Mouse (Mus musculus): Measurements from ENCODE around the gene Lgals3. TPM values are rescaled to one million over a fixed set of nuclear protein-coding genes. Genes with fewer than 3 reads are reported as not detected.
"Not testable (repeated sequence)": the region's sequence is repeated elsewhere in the genome, so short reads cannot be mapped to it uniquely, and the experiment has no call there.

Lgals3 gene
- total RNA-seq (2022), result 1 to 10 TPM in 2 of 4 experiments, under 1 TPM in 1, not detected in 1; 0.79 to 2.8 (median 2.6) TPM

GRCm38 (mm10) chr14:47367461-47367860 is at the start of gene Lgals3:
Lgals3 (plus strand) TSS chr14:47367751.
- DNase-seq (ENCODE audit: low spot score in 2 of 2), result peak; percentile 64 to 72

DNA sequence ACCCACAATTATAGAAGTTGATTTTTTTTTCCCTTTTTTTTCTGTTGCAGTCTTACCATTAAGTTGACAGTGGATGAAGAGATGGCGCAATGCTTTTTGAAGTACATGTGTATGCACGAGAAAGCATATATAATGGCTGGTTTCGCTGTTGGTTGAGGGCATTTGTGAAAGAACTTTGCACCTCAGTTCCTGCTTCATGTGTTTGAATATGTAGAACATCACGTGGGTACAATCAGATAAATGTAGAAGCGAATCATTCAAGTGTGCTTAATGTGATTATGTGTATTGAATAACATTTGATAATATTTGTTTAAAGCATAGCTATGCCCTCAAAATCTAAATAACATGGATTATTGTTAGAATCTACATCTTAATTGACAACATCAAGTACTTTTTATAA is 48.2 kb upstream of the Lgals3 start:
- no peak for DNase-seq (ENCODE audit: low spot score in 2 of 2)

DNA sequence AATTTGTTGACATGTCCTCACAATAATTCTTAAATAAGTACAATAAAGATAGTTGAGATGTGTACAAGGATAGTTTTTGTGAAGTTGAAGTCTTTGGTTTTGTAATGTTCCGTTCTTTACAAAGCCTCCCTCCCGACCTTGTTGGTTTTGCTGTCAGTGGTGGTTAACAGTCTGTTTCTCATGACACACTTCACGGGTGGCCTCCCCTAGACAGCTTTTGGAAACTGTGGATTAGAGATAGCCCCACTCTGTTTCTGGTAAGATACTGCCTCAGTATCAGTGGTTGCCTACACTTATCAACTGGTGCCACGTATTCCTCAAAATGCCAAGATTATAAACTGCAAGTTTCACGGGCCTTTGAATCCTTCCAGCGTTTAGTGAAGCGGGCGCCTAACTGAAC is 46.0 kb upstream of the Lgals3 start:
- not testable (repeated sequence) for DNase-seq (ENCODE audit: low spot score in 2 of 2)

- DNase-seq (ENCODE audit: low spot score in 2 of 2), result peak; percentile 16 to 26
Measured at GRCm38 (mm10) chr14:47325965-47326761, 41.4 kb upstream of the Lgals3 start.

- no peak for DNase-seq (ENCODE audit: low spot score in 2 of 2)
Measured at GRCm38 (mm10) chr14:47327347-47327746, 40.2 kb upstream of the Lgals3 start.

DNA sequence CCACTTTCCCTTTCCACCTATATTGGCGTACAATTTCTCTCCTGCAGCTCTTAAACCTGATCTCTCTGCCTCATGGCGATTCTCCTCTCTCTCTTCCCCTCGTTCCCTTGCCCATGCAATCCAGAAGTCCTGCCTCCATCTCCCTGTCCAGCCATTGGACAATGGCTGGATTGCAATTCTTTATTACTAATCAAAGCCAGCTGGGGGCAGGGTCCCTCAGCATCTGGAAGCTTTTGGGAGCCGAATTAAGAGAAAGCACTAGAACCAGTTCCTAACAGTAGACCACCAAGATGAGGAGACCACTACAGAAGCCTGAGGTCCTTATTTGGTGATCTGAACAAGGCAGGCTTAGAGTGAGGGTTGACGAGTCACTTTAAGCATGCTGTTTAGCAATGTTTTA is 35.6 kb upstream of the Lgals3 start:
- no peak for DNase-seq (ENCODE audit: low spot score in 2 of 2)

GRCm38 (mm10) chr14:47334819-47335218 is 32.7 kb upstream of the Lgals3 start:
- peak; percentile 26 to 74 for DNase-seq (ENCODE audit: low spot score in 2 of 2)

DNA sequence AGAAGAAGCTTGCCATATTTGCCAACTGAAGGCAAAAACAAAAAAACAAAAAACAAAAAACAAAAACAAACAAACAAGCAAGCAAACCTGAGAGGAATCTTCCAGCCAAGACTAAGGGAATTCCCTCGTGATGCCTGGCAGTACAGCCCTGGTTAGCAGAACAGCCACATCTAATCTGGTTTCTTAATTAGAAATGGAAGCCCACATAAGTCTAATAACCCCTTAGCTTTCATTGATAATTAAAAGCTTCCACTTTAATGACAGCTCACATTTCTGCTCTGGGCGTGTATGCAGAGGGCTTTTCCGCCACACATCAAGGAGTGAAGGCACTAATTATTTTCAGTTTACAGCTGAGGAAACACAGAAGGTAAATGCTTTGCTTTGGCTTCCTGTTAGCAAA is 32.3 kb upstream of the Lgals3 start:
- no peak for DNase-seq (ENCODE audit: low spot score in 2 of 2)

DNA sequence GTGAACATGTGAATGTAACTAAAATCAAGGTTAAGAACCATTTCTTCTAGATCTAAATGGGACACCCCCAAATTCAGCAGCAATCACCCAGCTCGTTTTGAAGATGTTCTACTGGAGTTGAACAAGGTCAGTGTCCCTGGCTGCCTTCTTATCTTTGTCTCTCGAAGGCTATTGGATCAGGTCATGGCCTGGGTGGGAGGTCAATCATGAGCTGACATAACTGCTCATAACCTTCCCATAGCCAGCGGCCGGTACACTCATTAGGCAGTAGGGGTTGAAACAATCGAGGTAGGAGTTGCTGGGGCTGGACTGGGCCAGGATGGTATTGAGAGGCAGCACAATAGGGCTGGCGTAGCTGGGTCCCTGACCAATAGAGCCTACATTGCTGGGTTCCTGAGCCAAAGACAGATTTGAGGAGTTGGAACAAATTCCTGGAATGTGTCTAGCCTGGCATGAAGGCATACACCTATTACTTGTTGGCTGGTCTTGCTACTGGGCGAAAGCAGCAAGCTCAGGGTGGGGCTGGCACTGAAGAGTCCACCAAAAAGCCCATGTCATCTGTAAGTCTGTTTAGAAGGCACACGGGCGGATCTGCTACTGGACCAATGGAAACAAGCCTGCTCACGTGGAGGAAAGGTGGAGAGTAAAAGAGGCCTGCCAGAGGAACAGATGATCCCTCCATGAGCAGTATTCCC is 27.2 kb upstream of the Lgals3 start:
- DNase-seq (ENCODE audit: low spot score in 2 of 2), result no peak

DNA sequence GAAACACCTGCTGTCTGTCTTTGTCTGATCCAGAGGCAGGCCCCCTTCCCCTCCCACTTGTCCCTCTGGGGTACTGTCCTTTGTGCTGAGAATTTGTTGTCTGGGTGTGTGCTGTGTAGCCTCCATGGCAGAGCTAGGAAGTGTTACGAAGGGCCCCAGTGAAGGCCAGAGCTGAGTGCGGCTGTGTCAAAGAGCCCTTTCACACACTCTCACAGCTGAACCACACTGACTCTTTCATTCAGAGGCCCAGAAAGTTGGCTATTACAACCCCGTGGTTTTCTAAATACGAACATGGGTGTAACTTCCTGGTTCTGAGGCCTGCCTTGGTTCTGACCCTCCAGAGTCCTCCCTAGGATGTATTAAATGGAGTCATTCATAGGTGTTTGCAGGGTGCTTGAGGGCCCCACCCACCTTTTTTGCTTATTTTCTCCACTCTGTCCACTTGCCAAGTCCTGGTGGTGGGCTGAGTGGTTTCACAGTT is 25.7 kb upstream of the Lgals3 start:
- DNase-seq (ENCODE audit: low spot score in 2 of 2), result no peak

- no peak for DNase-seq (ENCODE audit: low spot score in 2 of 2)
Measured at GRCm38 (mm10) chr14:47346715-47347114, 20.8 kb upstream of the Lgals3 start.

GRCm38 (mm10) chr14:47350974-47351373 is 16.6 kb upstream of the Lgals3 start:
- DNase-seq (ENCODE audit: low spot score in 2 of 2), result no peak

GRCm38 (mm10) chr14:47352272-47352671 is 15.3 kb upstream of the Lgals3 start:
- DNase-seq (ENCODE audit: low spot score in 2 of 2), result no peak

DNA sequence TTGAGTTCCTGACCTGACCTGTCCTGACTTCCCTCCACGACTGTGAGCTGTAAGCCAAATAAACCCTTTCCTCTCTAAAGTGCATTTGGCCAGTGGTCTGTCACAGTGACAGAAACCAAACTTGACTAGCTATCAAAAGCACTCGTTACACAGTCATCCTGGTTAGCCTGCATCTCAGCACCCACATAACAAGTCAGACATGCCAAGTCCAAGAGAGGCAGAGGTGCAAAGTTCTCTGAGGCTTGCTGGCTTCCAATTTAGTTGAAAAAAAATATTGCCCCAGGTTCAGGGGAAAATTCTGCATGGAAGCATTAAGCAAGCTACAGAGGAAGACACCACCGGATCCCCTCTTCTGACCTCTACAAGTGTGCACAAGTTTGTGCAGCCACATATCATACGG is 14.3 kb upstream of the Lgals3 start:
- DNase-seq (ENCODE audit: low spot score in 2 of 2), result no peak

GRCm38 (mm10) chr14:47354111-47354577 is 13.4 kb upstream of the Lgals3 start:
- no peak for DNase-seq (ENCODE audit: low spot score in 2 of 2)

DNA sequence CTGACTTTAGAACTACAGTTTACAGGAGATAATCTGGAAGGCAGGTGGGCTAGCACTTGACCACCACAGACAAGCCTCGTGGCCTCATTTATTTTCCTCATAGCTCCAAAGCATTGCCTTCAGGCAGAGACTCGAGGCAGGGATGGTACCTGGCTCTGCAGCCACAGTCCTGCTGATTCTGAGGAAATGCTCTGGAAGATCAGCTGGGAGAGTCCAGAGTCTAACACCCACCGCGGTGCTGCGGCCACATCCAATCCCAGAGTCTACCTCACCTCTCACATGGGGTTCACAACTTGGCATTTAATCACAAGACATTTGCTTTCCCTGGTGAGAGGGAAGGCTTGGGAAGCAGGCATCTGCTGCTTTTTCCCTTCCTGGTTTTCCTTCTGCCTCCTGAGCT is 12.6 kb upstream of the Lgals3 start:
- DNase-seq (ENCODE audit: low spot score in 2 of 2), result no peak

DNA sequence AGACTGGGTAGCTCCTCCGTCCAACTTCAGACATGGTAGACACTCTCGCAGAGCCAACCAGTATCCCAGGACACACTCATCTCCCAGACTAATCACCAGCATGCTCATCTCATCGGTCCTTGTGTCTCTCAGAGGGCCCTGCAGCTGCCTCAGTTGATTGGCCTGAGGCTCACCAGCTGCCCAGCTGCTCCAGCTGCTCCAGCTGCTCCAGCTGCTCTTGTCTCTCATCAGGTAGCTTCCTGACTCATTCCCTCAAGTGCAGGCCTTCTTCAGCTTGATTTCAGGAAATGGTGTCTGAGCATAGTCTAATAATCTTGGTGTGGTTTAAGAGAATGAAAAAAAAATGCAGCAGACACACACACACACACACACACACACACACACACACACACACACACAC is 10.9 kb upstream of the Lgals3 start:
- no peak for DNase-seq (ENCODE audit: low spot score in 2 of 2)

DNA sequence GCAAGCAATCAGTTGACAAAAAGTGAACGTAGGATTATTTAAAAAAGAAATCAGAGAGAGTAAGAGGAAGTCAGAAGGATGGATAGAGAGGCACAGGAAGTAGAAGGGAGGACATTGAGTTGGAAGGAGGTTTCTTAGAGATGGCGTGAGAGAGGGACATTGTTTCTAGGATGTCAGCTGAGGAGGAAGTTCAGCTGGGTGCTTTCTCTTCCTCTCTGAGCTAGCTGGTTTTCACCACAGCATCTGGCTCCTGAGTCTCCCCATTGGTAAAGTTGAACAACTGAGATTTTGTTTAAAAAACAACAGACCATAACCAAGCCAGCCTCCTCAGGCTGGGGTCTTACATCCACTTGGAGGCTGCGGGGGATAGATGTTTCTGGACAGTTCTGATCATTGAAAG is 7.9 kb upstream of the Lgals3 start:
- DNase-seq (ENCODE audit: low spot score in 2 of 2), result no peak

DNA sequence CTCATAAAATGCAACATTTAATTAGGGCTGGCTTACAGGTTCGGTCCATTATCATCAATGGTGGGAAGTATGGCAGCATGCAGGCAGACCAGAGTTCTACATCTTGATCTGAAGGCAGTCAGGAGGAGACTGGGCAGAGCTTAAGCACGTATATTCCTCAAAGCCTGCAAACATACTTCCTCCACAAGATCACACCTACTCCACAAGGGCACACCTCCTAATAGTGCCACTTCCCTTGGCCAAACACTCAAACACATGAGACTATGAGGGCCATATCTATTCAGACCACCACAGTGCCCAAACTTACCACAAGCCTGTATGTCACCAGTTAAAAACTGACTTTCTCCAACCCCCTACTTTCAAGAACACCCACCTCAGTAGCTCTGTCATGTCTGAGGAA is 6.1 kb upstream of the Lgals3 start:
- DNase-seq (ENCODE audit: low spot score in 2 of 2), result no peak

GRCm38 (mm10) chr14:47361899-47362298 is 5.7 kb upstream of the Lgals3 start:
- no peak for DNase-seq (ENCODE audit: low spot score in 2 of 2)

DNA sequence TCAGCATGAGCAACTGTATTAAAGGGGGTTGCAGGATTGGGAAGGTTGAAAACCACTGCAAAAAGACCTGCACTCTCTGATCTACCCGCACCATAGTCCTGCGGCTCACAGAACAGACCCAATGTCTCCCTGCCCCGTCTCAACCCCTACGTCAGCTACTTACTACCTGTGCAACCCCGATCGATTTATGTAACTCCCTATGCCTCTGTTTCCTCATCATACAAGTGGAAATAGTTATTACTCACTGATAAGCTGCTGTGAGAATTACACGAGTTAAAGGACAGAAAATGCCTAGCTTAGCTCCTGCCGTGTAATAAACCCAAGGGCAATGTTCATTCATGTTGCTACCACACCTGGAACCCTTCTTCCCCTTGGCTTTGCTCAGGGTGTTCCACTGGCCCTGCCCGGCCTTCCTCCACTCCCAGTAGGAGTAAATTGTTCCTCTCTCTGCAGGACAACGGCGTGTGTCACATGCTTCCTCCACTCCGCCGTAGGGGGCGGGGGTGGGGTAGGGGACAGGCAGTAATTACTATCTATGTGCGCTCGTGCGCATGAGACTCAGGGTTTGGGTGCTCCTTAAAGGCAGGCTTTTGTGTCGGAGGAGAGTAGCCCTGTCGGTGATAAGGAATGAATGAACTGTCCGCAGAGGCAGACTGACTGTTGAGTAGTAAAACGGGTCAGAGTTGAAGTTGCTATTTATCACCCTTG is 2.7 kb upstream of the Lgals3 start:
- DNase-seq (ENCODE audit: low spot score in 2 of 2), result no peak

DNA sequence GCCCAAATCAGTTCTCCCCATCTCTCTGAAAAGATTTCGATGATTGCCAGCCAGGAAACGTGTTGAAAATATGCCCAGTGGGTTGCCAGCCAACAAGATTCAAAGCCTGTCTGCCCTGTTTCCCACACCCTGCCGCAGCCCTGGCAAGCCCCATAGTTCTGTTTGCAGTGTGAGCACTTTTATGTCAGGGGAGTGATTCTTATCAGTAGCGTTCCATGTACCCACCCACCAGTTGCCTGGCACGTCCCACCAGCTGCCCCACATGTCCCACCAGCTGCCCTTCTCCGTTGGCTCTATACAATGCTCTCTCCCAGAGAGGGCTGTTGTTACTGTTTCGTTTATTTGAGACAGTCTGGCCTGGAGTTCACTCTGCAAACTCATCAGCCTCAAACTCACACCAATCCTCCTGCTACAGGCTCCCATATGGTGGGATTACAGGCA is 650 bp upstream of the Lgals3 start:
- peak; percentile 71 to 81 for DNase-seq (ENCODE audit: low spot score in 2 of 2)

Data from layer of hippocampus, adult 8-10 months (tissue).